Mouse (Mus musculus) CH12.LX (cell line): ENCODE measurements around the gene Hist1h2ba.

ENCODE experiments used
- ETS1 ChIP-seq: conservative IDR thresholded peaks from 2 replicates; pipeline ENCODE4 v1.6.1; 2012; ENCODE audit warnings: low read depth, mild to moderate bottlenecking, inconsistent platforms, low read length, improper control_type of control experiment, moderate library complexity
- ZMIZ1 ChIP-seq: IDR thresholded peaks from 2 replicates; pipeline ENCODE4 v1.6.1; 2012; ENCODE audit warnings: low read depth, mild to moderate bottlenecking, inconsistent platforms, low read length, improper control_type of control experiment

DNA sequence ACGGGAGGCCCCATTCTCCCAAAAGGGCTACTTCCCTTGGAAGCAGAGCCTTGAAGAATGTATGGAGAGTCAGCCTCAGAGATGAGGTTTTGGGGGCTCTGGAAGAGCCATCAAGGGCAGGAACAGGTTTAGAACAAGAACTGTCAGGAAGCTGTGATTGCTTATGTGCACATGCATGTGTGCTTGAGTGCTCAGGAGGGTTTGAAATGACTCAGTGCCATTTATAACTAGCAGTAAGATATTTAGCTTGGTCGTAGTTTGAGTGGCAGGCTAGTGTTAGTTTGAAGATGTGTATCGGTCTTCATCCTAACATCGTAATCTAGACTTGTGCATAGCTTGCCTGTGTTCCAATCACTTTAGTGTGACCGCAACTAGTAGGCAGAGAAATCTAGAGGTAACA is 27.1 kb downstream of the Hist1h2ba start:
- TF ChIP-seq ETS1, result no peak
- no peak for TF ChIP-seq ZMIZ1
